13 mouse cellular contexts compared by ENCODE assay signal in the genomic region with DNA sequence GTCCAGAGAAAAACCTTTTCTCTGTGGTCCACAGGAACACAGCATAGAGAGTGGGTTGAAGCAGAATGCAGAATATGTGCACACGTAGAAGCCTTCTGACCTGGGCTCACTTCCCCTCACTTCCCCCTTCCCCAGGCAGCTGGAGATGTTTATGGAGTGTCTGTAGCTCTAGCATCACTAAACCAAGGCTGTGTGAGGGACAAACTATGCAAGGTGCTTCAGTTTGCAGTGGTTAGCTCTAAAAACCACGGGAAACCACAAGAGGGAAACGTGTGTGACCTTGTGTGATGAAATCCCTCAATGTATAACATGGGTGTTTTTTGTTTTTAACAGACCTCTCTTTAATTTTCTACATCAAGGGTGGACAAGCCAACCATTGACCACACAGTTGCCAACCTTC.
"Had no signal": no experiment of that assay in that cellular context is flagged by ENCODE, and none has a peak within 500 bp of the region (broad histone marks: within the 10 kb centered on the region; RNA-seq: fewer than 3 reads in every experiment).

No protein-coding gene starts in this region.

- H3K4me3 ChIP-seq: layer of hippocampus, adult 2 months had no signal

- H3K27ac ChIP-seq: kidney, postnatal 0 days; layer of hippocampus, adult 2 months; liver, embryonic 14.5 days; macrophage had no signal

- ATAC-seq: lung, postnatal 0 days had no signal

- DNase-seq: kidney, postnatal 25 days; layer of hippocampus, adult 9-11 months; liver, postnatal 0 days; lung, embryonic 14.5 days; midbrain, embryonic 14.5 days; thymus, adult 18-20 months; thymus, postnatal 4 days had no signal

- H3K4me2 ChIP-seq: lung, embryonic 14.5 days; midbrain, embryonic 11.5 days had no signal

- H3K9ac ChIP-seq: liver, embryonic 14.5 days; liver, postnatal 0 days; lung, embryonic 14.5 days had no signal
